Mouse (Mus musculus): ENCODE measurements at regions not wholly inside any gene's neighbourhood (a gene's known extent, or its start where the extent isn't known, plus 50 kb on each side); places are given as distances from the start of the nearest gene placed in this dataset.
A peak's percentile ranks its signal among the peaks of the same experiment; 100 is the strongest.

DNA sequence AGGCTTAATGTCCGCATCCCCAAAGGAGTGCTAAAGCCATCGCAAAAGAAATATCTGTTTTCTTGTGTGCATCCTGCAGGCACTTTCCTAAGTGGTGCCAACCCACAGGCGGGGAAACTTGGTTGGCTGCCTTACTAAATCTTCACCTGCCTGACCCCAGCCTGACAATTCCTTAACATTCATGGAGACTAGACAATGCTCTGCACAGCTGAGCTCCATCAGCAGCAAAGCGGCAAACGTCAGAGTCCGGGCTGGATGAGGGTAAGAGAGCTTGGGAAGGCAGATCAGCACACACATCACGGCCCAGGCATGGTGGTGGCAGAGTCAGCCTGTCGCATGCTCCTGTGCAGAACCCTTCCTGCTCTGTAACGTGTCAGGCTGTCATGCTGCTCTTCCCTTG is 209.8 kb upstream of the Tshz3 start:
- Histone ChIP-seq H3K4me2 (no peak overlapping the region), H3K4me3 (ENCODE audit: low read depth, low read length) (no peak overlapping the region), H3K9ac (ENCODE audit: low read depth, low read length) (no peak overlapping the region), H3K27ac (ENCODE audit: low read depth, low read length) (no peak overlapping the region), H3K4me1 (replicated peaks; ENCODE audit: control insufficient read depth, insufficient read depth, low read length) (no peaks in the 10 kb centered on the region), H3K27me3 (replicated peaks; ENCODE audit: control insufficient read depth, insufficient read depth, low read length) (no peaks in the 10 kb centered on the region), H3K9me3 (ENCODE audit: control insufficient read depth, low read length) (no peaks in the 10 kb centered on the region), H3K36me3 (ENCODE audit: control insufficient read depth, insufficient read depth, low read length) (no peaks in the 10 kb centered on the region)
- no peak for ATAC-seq (replicated peaks; ENCODE audit: low FRiP score)
- DNase-seq (ENCODE audit: low spot score): no peak
- 84% methylated on average over 9 of the region's 9 CpGs for WGBS

DNA sequence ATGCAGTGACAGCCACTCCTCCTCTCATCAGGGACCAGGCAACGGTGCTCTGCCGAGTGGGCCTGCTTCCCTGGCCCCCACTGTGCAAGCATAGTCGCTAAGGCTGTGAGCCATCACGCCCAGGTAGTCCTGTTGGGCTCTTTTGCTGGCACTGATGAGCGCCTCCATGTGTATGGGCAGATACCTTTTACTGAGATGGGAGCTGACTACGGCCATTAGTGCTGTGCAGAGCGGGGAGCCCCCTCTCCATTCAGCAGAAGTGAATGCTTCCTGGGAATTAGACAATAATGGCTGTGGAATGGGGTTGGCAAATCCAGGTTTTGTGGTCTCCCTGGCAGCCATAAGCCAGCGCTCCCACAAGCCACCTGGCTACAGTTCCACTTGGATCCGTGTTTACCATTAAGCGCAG is 206.7 kb upstream of the Tshz3 start:
- no peaks in the 10 kb centered on the region for H3K4me1 ChIP-seq (replicated peaks; ENCODE audit: control insufficient read depth, insufficient read depth, low read length)
- 71% methylated on average over 10 of the region's 10 CpGs for WGBS

DNA sequence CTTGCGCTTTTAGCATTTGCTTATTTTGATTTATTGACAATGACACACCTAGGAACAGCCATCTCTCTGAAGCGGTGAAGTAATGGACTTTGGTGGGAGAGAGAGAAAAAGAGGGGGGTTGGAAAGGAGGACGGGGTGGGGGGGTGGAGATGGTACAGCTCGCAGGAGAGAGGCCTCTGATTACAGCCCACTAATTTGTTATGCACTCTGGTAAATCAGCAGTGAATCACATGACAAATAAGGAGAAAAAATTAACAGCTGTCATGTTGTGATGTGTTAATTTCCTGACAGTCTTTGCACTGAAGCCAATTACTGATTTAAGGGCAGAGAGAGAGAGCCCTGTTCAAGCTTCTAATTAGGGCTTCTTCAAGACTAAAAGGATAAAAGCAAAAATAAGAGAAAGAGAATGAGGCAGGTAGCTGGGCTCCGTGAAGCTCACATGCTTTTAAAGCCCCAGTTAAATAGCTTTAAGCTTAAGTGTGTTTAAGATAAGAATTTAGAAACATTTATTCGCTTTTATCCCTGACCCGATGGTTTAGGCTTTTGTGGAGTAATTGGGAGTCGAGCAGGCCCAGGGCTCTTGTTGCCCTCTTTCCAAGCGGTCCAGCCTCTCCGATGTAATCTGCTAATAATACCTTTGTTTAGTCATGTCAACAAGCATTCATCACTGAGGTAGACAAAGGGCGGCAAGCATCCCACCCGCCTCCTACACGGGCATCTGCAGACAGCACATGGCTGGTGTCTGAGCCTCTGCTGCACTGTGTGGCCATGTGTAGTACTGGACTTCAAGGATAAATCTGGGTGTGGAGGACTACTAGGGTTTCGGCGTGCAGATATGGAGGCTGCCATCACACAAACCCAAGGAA is 193.7 kb upstream of the Tshz3 start:
- no peaks in the 10 kb centered on the region for H3K27me3 ChIP-seq (replicated peaks; ENCODE audit: control insufficient read depth, insufficient read depth, low read length)
- no peak for DNase-seq (ENCODE audit: low spot score)
- no peaks in the 10 kb centered on the region for H3K4me1 ChIP-seq (replicated peaks; ENCODE audit: control insufficient read depth, insufficient read depth, low read length)
- H3K27ac ChIP-seq (ENCODE audit: low read depth, low read length): no peak overlapping the region
- no peak for ATAC-seq (replicated peaks; ENCODE audit: low FRiP score)
- no peak overlapping the region for H3K4me2 ChIP-seq
- no peak overlapping the region for H3K4me3 ChIP-seq (ENCODE audit: low read depth, low read length)
- no peaks in the 10 kb centered on the region for H3K9me3 ChIP-seq (ENCODE audit: control insufficient read depth, low read length)
- no peak overlapping the region for H3K9ac ChIP-seq (ENCODE audit: low read depth, low read length)
- no peaks in the 10 kb centered on the region for H3K36me3 ChIP-seq (ENCODE audit: control insufficient read depth, insufficient read depth, low read length)
- 55% methylated on average over 15 of the region's 15 CpGs for WGBS

More for the DNA sequence above, 206.7 kb upstream of the Tshz3 start:
- no peak for DNase-seq (ENCODE audit: low spot score)
- H3K27ac ChIP-seq (ENCODE audit: low read depth, low read length): no peak overlapping the region
- H3K9ac ChIP-seq (ENCODE audit: low read depth, low read length): no peak overlapping the region
- H3K9me3 ChIP-seq (ENCODE audit: control insufficient read depth, low read length): no peaks in the 10 kb centered on the region
- H3K4me2 ChIP-seq: no peak overlapping the region
- no peak for ATAC-seq (replicated peaks; ENCODE audit: low FRiP score)
- no peaks in the 10 kb centered on the region for H3K27me3 ChIP-seq (replicated peaks; ENCODE audit: control insufficient read depth, insufficient read depth, low read length)
- H3K36me3 ChIP-seq (ENCODE audit: control insufficient read depth, insufficient read depth, low read length): no peaks in the 10 kb centered on the region
- H3K4me3 ChIP-seq (ENCODE audit: low read depth, low read length): no peak overlapping the region

DNA sequence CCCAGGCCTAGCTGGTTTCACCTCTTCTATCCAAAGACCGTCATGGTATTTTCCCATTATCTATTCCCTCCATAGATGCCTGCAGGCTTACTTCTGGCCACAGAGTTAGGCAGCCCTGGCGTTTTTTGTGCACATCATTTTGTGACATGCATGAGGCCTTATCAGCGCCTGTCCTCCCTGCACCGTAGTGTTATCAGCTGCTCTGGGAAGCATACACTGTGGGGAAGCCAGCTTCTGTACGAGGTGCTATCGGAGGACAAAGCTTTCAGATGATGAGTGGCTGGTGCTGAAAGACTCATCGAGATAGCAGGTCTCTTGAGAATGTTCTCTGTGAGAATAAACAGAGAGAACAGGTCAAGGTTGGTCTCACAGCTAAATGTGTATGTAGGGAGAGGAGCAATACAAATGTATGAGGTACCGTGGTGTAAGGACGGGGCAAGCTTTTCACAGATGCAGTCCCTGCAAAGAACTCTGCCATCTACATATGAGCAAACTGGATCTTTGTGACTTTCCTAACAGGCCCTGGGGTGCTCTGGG is 190.0 kb upstream of the Tshz3 start:
- no peak overlapping the region for H3K27ac ChIP-seq (ENCODE audit: low read depth, low read length)
- ATAC-seq (replicated peaks; ENCODE audit: low FRiP score) (peak; percentile 45; the same call in 1 of the 2 replicates), DNase-seq (ENCODE audit: low spot score) (no peak)

DNA sequence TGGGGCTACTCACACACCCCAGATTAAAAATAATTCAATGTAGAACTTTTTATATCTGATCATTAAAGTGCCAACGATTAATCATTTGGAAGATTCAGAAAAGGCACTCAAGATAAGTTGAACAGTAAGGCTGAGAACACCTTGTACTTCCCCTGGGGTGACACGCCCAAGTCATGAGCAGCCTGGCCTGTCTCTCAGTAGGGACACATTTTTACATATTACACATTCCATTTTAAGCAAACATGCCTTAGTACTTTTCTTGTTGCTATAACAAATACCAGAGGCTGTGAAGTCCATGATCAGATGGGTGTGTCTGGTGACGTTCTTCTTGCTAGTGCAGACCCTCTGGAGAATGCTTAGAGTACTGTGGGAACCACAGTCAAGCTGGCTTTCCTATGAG is 184.2 kb upstream of the Tshz3 start:
- DNase-seq (ENCODE audit: low spot score): no peak
- WGBS: 80% methylated on average over 3 of the region's 3 CpGs
- Histone ChIP-seq H3K27me3 (replicated peaks; ENCODE audit: control insufficient read depth, insufficient read depth, low read length) (no peaks in the 10 kb centered on the region), H3K4me3 (ENCODE audit: low read depth, low read length) (no peak overlapping the region), H3K36me3 (ENCODE audit: control insufficient read depth, insufficient read depth, low read length) (no peaks in the 10 kb centered on the region), H3K4me2 (no peak overlapping the region), H3K9me3 (ENCODE audit: control insufficient read depth, low read length) (no peaks in the 10 kb centered on the region), H3K9ac (ENCODE audit: low read depth, low read length) (no peak overlapping the region), H3K4me1 (replicated peaks; ENCODE audit: control insufficient read depth, insufficient read depth, low read length) (no peaks in the 10 kb centered on the region), H3K27ac (ENCODE audit: low read depth, low read length) (no peak overlapping the region)
- no peak for ATAC-seq (replicated peaks; ENCODE audit: low FRiP score)

More for the DNA sequence above, 190.0 kb upstream of the Tshz3 start:
- Histone ChIP-seq H3K27me3 (replicated peaks; ENCODE audit: control insufficient read depth, insufficient read depth, low read length) (no peaks in the 10 kb centered on the region), H3K4me2 (no peak overlapping the region), H3K36me3 (ENCODE audit: control insufficient read depth, insufficient read depth, low read length) (no peaks in the 10 kb centered on the region), H3K9me3 (ENCODE audit: control insufficient read depth, low read length) (no peaks in the 10 kb centered on the region), H3K9ac (ENCODE audit: low read depth, low read length) (no peak overlapping the region), H3K4me3 (ENCODE audit: low read depth, low read length) (no peak overlapping the region), H3K4me1 (replicated peaks; ENCODE audit: control insufficient read depth, insufficient read depth, low read length) (no peaks in the 10 kb centered on the region)
- 38% methylated on average over 9 of the region's 9 CpGs for WGBS

DNA sequence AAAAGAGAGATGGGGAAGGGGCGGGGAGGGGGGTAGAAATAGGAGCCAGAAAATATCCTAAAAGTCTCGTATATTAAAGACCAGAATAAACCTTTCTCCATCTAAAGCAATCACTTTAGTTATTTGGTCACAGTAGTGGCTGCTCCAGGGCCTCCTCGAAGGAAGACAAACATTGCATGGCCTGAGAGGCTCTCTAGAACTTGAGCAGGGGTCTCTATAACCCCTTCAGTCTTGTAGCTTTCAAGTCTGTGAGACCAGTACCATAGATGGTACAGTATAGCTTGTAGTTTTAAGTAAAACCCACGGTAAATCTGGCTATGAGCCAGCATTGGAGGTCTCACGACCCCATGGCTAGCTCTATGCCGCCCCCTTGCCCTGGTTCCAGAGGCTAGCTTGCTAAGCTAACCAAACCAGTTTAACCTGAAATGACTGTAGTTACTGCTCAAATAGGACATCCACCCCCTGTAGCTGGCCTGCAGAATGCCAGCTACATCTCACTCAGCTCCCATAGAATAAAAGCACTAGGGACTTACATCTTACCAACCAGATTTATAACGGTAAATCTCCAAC is 181.7 kb upstream of the Tshz3 start:
- no peak overlapping the region for H3K4me2 ChIP-seq
- H3K4me3 ChIP-seq (ENCODE audit: low read depth, low read length): no peak overlapping the region
- no peaks in the 10 kb centered on the region for H3K4me1 ChIP-seq (replicated peaks; ENCODE audit: control insufficient read depth, insufficient read depth, low read length)
- no peaks in the 10 kb centered on the region for H3K36me3 ChIP-seq (ENCODE audit: control insufficient read depth, insufficient read depth, low read length)
- no peaks in the 10 kb centered on the region for H3K27me3 ChIP-seq (replicated peaks; ENCODE audit: control insufficient read depth, insufficient read depth, low read length)
- no peak overlapping the region for H3K9ac ChIP-seq (ENCODE audit: low read depth, low read length)
- WGBS: 54% methylated on average over 7 of the region's 7 CpGs
- no peak for ATAC-seq (replicated peaks; ENCODE audit: low FRiP score)
- H3K27ac ChIP-seq (ENCODE audit: low read depth, low read length): no peak overlapping the region
- no peaks in the 10 kb centered on the region for H3K9me3 ChIP-seq (ENCODE audit: control insufficient read depth, low read length)
- DNase-seq (ENCODE audit: low spot score): no peak

DNA sequence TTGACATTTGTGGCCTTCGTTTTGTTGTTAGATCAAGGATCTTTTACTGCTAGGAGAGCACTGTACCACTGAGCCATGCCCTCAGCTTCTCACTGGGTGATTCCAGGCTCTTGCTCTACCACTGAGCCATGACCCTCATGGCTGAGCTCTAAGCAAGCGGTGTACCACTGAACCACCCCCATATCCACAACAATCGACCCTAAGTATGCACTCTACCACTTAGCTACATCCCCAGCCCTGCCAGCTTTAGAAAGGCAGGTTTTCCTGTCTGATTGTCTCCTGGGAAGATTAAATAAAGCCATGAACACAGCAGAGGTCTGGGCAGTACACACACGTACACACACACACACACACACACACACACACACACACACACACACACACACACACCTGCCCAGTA is 178.9 kb upstream of the Tshz3 start:
- 81% methylated on average over 4 of the region's 4 CpGs for WGBS
- ATAC-seq (replicated peaks; ENCODE audit: low FRiP score): no peak

DNA sequence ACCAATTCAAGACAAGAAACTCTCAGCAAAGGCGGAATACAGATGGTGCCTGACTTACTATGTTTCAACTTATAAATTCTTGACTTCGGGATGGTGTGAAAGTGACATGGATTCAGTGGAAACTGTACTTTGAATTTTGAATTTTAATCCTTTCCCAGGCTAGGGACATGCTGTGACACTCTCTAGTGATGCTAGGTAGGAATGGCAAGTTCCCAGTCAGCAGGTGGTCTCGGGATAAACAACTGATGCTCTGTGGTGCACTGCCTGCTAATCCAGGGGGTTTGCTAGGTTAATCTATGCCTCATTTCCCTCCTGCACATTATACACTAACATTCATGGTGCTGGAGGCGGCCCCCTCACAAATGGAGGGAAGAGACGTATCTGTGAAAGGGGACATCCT is 175.0 kb upstream of the Tshz3 start:
- WGBS: 73% methylated on average over 5 of the region's 5 CpGs
- ATAC-seq (replicated peaks; ENCODE audit: low FRiP score): no peak

More for the DNA sequence above, 178.9 kb upstream of the Tshz3 start:
- Histone ChIP-seq H3K4me2 (no peak overlapping the region), H3K27me3 (replicated peaks; ENCODE audit: control insufficient read depth, insufficient read depth, low read length) (no peaks in the 10 kb centered on the region), H3K9ac (ENCODE audit: low read depth, low read length) (no peak overlapping the region), H3K9me3 (ENCODE audit: control insufficient read depth, low read length) (no peaks in the 10 kb centered on the region), H3K4me3 (ENCODE audit: low read depth, low read length) (no peak overlapping the region), H3K4me1 (replicated peaks; ENCODE audit: control insufficient read depth, insufficient read depth, low read length) (no peaks in the 10 kb centered on the region), H3K36me3 (ENCODE audit: control insufficient read depth, insufficient read depth, low read length) (no peaks in the 10 kb centered on the region), H3K27ac (ENCODE audit: low read depth, low read length) (no peak overlapping the region)
- DNase-seq (ENCODE audit: low spot score): no peak

DNA sequence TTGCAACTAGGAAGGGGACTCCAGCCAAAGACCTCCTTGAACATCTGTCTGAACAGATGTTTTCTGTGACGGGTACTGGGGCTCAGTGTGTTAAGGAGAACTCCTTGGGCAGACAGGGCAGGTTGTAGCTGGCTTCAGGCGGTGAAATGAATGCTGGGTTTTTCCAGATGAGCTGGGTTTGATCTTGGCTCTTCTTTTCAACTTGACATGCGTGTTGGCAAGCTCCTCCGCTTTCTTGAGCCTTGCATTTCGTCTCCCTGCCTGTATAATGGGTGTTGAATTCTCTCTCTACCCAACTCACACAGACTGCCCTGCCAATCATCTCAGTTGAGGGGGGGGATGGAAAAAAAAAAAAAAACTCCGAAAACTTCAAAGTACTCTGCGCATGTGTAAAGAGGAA is 171.8 kb upstream of the Tshz3 start:
- Histone ChIP-seq H3K4me1 (replicated peaks; ENCODE audit: control insufficient read depth, insufficient read depth, low read length) (no peaks in the 10 kb centered on the region), H3K9ac (ENCODE audit: low read depth, low read length) (no peak overlapping the region), H3K36me3 (ENCODE audit: control insufficient read depth, insufficient read depth, low read length) (no peaks in the 10 kb centered on the region), H3K4me3 (ENCODE audit: low read depth, low read length) (no peak overlapping the region), H3K27ac (ENCODE audit: low read depth, low read length) (no peak overlapping the region), H3K27me3 (replicated peaks; ENCODE audit: control insufficient read depth, insufficient read depth, low read length) (no peaks in the 10 kb centered on the region), H3K9me3 (ENCODE audit: control insufficient read depth, low read length) (no peaks in the 10 kb centered on the region), H3K4me2 (no peak overlapping the region)
- no peak for DNase-seq (ENCODE audit: low spot score)
- no peak for ATAC-seq (replicated peaks; ENCODE audit: low FRiP score)
- 69% methylated on average over 7 of the region's 7 CpGs for WGBS

More for the DNA sequence above, 175.0 kb upstream of the Tshz3 start:
- DNase-seq (ENCODE audit: low spot score): no peak
- no peaks in the 10 kb centered on the region for H3K27me3 ChIP-seq (replicated peaks; ENCODE audit: control insufficient read depth, insufficient read depth, low read length)
- no peak overlapping the region for H3K4me2 ChIP-seq
- no peak overlapping the region for H3K27ac ChIP-seq (ENCODE audit: low read depth, low read length)
- H3K9me3 ChIP-seq (ENCODE audit: control insufficient read depth, low read length): no peaks in the 10 kb centered on the region
- no peak overlapping the region for H3K4me3 ChIP-seq (ENCODE audit: low read depth, low read length)
- no peak overlapping the region for H3K9ac ChIP-seq (ENCODE audit: low read depth, low read length)
- no peaks in the 10 kb centered on the region for H3K36me3 ChIP-seq (ENCODE audit: control insufficient read depth, insufficient read depth, low read length)
- H3K4me1 ChIP-seq (replicated peaks; ENCODE audit: control insufficient read depth, insufficient read depth, low read length): no peaks in the 10 kb centered on the region

Data from liver, embryonic 11.5 days (tissue).